Mouse (Mus musculus) heart, postnatal 10 days (tissue): ENCODE results near the gene Cacna1d. TPM values are rescaled to one million over a fixed set of nuclear protein-coding genes. Genes with fewer than 3 reads are reported as not detected.

Experiments used
- DNase-seq, 2 experiments: peaks; one replicate each; pipeline ENCODE4 v3.0.0; 2021
- intact Hi-C: fragments of 180-260 bp; cut with DNase I; formaldehyde crosslinking; loops from one replicate; pipeline ENCODE4 v1.15.1; 2025
- total RNA-seq, 2 experiments: library from RNA; stranded (reverse); gene quantifications; 2 replicates each; pipeline ENCODE4 v1.2.3; 2021

Gene Cacna1d
- total RNA-seq, 2 experiments from 2014 or later: 5.2 to 5.7 TPM

DNA sequence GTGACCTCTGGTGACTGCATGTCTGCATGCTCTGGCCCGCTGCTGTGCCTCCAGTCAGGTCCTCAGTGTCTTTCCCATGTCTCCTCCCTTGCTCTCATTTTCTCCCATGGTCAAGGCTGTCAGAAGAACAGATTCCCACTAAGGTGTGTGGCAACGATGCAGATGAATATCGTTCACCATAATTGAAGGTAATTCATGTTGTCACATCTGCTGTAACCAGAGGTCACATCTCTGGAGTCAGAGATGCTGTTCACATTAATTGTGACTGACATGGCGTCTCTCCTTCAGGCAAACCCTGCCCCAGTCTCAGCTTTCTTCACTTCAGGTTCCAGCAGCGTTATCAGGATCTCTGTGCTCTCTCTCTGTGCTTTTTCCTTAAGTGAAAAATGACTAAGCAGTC lies 252.4 kb downstream of the Cacna1d start:
- intact Hi-C loops: no loop called here

DNA sequence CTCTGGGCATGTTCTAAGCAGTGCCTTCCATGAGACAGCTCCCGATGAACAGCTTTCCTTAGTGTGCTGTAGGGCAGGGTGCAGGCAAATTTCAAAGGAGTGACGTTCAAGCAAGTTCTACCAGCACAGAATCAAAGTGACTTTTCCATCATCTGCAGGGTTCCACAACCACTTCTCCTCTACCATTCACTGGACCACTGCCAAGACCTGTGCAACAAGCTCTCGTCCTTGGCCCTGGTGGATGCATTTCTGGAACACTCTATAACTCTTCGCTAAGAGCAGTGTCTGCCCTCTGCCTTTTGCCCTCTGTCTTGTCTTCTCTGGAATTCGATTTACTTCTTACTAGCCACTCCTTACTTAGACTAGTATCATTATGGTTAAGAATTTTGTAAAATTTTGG lies 266.1 kb downstream of the Cacna1d start:
- DNase-seq: peak in 1 of 2 experiments; percentile 16
- intact Hi-C loops: no loop called here

More for the DNA sequence above, 252.4 kb downstream of the Cacna1d start:
- no peak for DNase-seq

- intact Hi-C loops: no loop called here
- DNase-seq: no peak
These were observed 269.2 kb downstream of the Cacna1d start for GRCm38 (mm10) chr14:30222101-30222500.

- intact Hi-C loops: no loop called here
- DNase-seq: no peak
These were observed 271.4 kb downstream of the Cacna1d start for GRCm38 (mm10) chr14:30219851-30220250.

DNA sequence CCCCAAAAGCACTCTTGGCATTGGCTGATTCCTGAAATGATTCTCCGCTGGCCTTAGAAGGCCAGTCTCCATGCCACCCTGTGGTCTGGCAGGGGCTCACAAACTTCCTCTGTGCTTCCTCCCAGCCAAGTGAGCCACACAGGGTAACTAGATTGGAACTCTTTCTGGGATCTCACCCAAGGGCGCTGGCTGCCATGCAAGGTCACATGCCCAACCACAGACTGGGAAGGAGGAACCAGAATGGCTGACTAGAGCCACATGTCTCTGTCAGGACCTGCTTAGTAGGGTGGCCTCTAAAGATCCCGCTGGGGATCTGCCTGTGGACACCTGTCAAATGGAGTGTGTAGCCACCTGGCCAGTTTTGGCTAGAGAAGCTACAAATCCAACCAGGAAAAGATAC lies 273.1 kb downstream of the Cacna1d start:
- intact Hi-C loops: no loop called here
- peak; percentile 82 to 83 for DNase-seq

GRCm38 (mm10) chr14:30217124-30217523 lies 274.1 kb downstream of the Cacna1d start:
- no peak for DNase-seq
- intact Hi-C loops: no loop called here

- no peak for DNase-seq
- intact Hi-C loops: no loop called here
These were observed 283.1 kb downstream of the Cacna1d start for GRCm38 (mm10) chr14:30208156-30208555.

GRCm38 (mm10) chr14:30205821-30206220 lies 285.4 kb downstream of the Cacna1d start:
- intact Hi-C loops: no loop called here
- DNase-seq: peak in 1 of 2 experiments; percentile 15

- intact Hi-C loops: loop anchor here (5.0 kb wide), 1 partner anchor 57 kb away; no protein-coding TSS in a partner anchor
- no peak for DNase-seq
These were observed 286.7 kb downstream of the Cacna1d start for GRCm38 (mm10) chr14:30204526-30204925.

GRCm38 (mm10) chr14:30200310-30200709 lies 290.9 kb downstream of the Cacna1d start:
- DNase-seq: no peak
- intact Hi-C loops: loop anchor here (5.0 kb wide), 1 partner anchor 53 kb away; no protein-coding TSS in a partner anchor

DNA sequence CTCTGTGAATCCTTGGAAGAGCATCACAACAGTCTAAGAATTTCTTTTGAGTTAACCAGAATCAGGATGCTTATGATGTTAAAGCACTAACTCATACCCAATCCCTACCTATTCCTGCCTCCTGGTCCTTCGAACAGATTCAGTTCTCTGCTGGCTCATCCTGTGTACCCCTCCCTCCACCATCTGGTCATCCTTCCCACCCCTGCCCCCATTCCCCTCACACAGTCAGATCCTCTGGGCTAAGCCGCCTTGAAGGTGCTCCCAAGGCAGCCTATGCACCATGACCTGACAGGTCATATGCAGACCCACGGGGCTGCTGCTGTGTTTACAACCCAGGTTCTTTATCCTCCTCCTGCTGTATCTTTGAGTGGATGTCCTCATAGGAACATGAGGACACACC lies 292.4 kb downstream of the Cacna1d start:
- intact Hi-C loops: no loop called here
- no peak for DNase-seq

DNA sequence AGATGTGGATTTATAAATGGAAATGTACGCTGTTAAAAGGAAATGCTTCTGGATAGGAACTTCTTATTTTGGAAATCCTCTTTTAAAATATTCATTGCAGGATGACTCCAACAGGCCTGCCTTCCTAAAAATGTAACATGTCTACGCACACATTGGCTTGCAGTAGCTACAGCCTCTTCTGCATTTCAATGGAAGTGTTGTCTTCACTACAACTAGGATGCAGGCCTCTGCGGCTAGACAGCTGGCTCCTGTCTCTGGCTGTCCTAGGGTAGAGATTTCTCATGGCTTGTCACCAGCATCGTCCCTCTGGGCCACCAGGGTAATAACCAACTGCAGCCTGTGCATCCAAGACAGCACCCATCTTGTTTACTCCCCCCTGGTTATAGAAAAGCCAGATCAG lies 293.1 kb downstream of the Cacna1d start:
- intact Hi-C loops: no loop called here
- DNase-seq: no peak

DNA sequence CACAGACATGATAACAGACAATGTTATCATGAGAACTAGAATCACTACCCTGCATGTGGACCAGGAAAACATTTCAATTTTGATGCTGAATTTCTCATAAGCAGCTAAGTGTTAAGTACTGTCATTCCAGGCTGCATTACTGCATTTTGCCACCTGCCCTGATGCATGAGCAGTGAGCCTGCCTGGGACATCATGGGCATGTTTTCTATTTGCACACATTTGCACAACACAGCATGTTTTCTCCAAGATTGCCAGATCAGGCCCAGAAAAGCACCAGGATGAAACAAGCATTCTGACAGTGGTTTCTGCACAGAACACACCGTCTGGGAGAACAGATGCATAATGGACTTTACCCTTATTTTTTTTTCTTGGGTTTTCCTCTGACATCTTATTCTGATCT lies 294.3 kb downstream of the Cacna1d start:
- DNase-seq: no peak
- intact Hi-C loops: no loop called here

DNA sequence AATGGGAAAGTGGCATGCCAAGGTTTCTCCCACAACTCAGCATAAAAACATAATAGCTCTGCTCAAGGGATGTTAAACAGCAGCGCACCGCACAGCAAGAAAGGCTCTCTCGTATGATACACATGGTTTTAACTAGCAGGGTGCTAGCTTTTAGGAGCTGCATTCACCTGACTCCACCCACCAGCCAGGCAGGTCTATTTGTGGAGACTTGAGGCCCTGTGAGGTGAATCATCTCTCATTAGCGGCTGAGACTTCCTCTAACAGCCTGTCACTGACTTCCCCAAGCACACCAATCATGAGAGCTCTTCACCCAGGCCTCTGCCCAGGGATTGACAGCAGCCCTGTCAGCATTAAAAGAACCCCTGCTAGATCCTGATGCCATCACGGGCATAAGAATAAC lies 295.0 kb downstream of the Cacna1d start:
- intact Hi-C loops: no loop called here
- peak; percentile 63 to 69 for DNase-seq

GRCm38 (mm10) chr14:30190308-30190971 lies 300.8 kb downstream of the Cacna1d start:
- intact Hi-C loops: no loop called here
- no peak for DNase-seq

- DNase-seq: no peak
- intact Hi-C loops: no loop called here
These were observed 305.5 kb downstream of the Cacna1d start for GRCm38 (mm10) chr14:30185616-30186274.

GRCm38 (mm10) chr14:30184445-30185152 lies 306.7 kb downstream of the Cacna1d start:
- intact Hi-C loops: no loop called here
- no peak for DNase-seq

- no peak for DNase-seq
- intact Hi-C loops: no loop called here
These were observed 307.2 kb downstream of the Cacna1d start for GRCm38 (mm10) chr14:30184013-30184412.

GRCm38 (mm10) chr14:30182624-30183524 lies 308.4 kb downstream of the Cacna1d start:
- intact Hi-C loops: no loop called here
- DNase-seq: no peak

GRCm38 (mm10) chr14:30178306-30178705 lies 312.9 kb downstream of the Cacna1d start:
- intact Hi-C loops: no loop called here
- no peak for DNase-seq

GRCm38 (mm10) chr14:30177850-30178249 lies 313.4 kb downstream of the Cacna1d start:
- intact Hi-C loops: no loop called here
- peak; percentile 56 to 57 for DNase-seq
